Mouse (Mus musculus): ENCODE data around the gene Sox5. TPM values are rescaled to one million over a fixed set of nuclear protein-coding genes. Genes with fewer than 3 reads are reported as not detected.

Gene Sox5
- total RNA-seq, 2 experiments from 2014 or later = 1.4 to 1.5 TPM

GRCm38 (mm10) chr6:143844701-143844970 lies 937.1 kb downstream of the Sox5 start:
- DNase-seq = no peak
- intact Hi-C loops (cut with DNase I) = no loop called here

DNA sequence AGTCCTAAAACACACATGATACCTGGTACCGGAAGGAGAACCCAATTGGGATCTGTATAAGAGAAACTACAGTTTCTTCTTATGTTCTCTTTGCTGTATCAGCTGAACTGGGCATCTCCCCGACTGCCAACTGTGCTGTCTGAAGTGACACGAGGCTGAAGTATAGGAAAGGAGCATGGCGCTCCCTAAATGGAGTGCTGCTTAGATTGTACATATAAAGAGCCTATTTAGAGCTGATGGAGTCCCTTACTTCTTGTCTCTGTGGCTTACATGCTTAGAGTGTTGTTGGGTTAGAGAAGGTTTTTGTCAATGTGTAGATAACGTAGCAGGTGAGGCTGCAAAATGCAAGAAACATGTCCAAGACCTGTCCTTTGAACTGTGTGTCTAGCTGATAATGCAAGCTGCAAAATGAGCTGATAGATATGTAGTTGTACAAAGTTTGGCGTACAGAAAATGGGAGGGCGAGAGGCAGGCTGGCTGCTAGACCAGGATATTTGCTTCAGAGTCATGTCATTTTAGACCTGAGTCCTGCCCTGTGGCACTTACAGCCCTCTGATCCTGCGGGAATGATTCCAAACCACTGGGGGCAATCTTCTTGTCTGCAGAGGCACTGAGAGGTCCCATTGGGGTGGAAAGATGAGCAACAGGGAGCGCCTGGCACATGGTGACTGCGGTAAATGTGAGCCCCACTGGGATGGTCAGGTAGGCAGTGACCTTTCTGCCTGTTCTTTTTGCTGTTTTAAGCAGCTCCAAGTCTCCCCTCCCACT lies 937.7 kb downstream of the Sox5 start:
- DNase-seq = no peak
- intact Hi-C loops (cut with DNase I) = no loop called here

GRCm38 (mm10) chr6:143841954-143842353 lies 939.8 kb downstream of the Sox5 start:
- intact Hi-C loops (cut with DNase I) = no loop called here
- no peak for DNase-seq

DNA sequence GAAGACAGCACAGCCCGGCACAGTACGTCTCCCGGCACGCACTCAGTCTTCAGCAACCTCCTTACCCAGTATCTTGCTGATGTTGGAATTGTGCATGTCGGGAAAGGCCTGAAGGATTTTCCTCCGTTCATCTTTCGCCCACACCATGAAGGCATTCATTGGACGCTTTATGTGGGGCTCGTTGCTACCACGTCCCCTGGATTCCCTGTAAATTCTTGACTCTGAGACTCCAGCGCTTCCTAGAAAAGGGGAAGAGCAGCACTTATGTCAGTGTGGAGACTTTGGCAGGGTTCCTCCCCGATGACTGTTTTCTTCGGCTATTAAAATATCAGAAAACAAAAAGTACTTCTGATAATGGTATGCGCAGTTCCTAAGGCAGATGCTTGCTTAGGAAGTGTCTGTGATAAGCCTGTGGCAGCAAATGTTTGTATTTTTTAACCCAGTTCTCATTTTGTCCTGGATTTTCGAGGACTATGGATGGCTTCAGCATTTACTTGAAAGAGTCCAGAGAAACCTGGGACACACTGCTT lies 940.6 kb downstream of the Sox5 start:
- no peak for DNase-seq
- intact Hi-C loops (cut with DNase I) = no loop called here

- intact Hi-C loops (cut with DNase I) = no loop called here
- DNase-seq = no peak
Measured at GRCm38 (mm10) chr6:143838384-143839076, 943.2 kb downstream of the Sox5 start.

- intact Hi-C loops (cut with DNase I) = no loop called here
Measured at GRCm38 (mm10) chr6:143835331-143835730, 946.4 kb downstream of the Sox5 start.

GRCm38 (mm10) chr6:143833986-143834385 lies 947.8 kb downstream of the Sox5 start:
- intact Hi-C loops (cut with DNase I) = no loop called here
- DNase-seq = no peak

More at GRCm38 (mm10) chr6:143835331-143835730, 946.4 kb downstream of the Sox5 start:
- no peak for DNase-seq

- no peak for DNase-seq
- intact Hi-C loops (cut with DNase I) = no loop called here
Measured at GRCm38 (mm10) chr6:143833182-143833558, 948.6 kb downstream of the Sox5 start.

DNA sequence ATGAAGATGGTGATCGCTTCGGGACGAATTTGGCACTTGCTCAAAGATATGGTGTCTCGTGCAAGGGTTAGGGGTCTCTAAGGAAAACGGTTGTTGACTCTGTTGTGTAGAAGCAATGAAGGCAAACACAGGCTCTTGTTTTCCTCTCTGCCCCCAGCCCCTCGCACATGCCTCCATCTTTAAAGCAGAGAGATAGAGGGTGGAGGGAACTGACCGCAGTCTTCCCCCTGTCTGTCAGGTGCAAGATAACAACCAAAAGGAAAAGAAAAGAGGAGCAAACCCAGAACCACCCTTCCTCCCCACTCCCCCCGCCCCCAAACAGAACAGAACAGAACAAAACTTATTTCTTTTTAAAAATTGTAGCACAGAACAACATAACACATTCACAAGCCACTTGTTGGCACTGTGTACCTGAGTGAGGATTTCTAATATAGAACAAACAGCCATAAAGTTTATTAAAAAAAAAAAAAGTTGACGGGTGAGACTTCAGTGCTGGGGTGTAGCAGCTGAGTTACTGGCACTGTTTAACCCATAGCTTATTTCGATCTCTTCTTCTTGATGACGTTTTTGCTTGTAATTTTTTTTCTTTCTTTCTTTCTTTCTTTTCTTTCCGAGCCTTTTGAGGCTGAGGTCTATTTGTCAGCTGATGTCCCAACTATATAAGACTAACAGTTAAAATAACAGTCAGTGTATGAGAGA lies 949.1 kb downstream of the Sox5 start:
- no peak for DNase-seq
- intact Hi-C loops (cut with DNase I) = no loop called here

DNA sequence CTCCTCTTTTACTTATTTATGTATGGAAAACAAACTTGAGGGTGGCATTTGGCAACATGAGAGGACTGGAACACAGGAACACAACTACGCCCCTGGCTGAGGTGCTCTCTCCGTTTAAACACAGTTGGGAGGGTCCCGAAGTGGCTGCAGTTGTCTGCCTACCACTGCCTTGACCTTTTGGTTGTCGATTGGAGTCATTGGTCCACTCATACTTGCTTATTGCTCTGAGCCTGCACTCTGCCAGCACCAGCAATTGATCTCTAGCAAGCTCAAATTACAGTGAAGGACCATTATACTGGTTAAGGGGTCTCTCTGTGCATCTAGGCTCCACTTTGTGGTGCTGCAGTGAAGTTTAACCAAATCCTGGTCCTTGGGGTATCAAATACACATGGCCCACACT lies 950.5 kb downstream of the Sox5 start:
- no peak for DNase-seq
- intact Hi-C loops (cut with DNase I) = no loop called here

DNA sequence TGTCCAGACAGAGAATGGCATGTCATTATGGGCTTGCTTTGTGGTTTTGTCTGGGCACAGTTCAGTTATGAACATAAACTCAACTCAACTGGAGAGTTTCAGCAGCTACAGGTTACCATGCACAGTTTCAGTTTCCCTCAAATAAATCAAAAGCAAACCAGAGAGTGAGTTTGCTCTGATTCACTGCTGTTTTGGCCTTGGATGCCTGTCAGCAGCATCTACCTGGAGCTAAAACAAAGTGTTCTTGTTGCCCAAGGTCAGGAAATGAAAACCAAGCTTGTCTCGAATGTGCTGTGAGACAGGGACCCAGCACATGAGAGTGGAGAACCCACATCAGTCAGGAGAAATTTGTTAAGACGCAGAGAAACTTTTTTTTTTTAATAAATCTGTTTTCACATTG lies 951.6 kb downstream of the Sox5 start:
- DNase-seq = no peak
- intact Hi-C loops (cut with DNase I) = no loop called here

DNA sequence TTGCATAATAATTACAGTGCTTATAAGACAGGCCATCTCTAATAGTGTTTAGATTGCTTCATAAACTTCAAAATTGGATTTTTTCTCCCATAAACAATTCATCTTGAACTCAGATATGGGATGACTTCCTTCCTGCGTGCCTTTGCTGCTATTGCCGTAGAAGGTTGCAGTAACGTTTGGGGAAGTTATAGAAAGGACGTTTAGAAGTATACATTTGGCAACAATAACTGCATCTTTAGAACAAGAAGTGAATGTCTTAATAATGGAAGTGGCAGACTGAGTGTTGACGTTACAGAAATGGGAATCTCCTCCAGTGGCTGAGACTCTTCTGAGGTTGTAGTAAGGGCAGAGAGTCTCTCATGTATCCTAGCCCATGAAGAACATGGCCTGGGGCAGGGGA lies 955.0 kb downstream of the Sox5 start:
- DNase-seq = no peak
- intact Hi-C loops (cut with DNase I) = no loop called here

- intact Hi-C loops (cut with DNase I) = no loop called here
- DNase-seq = no peak
Measured at GRCm38 (mm10) chr6:143825966-143826365, 955.8 kb downstream of the Sox5 start.

- DNase-seq = no peak
- intact Hi-C loops (cut with DNase I) = no loop called here
Measured at GRCm38 (mm10) chr6:143825086-143825485, 956.7 kb downstream of the Sox5 start.

DNA sequence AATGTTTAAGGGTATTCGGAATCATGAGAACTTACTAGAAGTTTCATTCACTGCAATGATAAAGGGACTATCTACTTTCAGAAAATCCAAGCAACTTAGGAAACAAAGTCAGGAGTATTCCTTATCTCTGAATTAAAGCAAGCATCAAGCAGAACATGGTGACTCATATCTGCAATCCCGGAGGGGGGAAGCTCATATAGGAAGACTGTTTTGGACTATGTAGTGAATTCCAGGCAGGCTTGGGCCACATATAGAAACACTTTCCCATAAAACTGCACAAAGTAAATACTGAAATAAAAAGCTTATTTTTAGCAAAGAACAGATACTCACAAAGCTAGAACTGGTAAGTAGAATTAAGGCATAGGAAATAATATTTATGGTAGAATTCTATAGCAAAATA lies 993.3 kb downstream of the Sox5 start:
- no peak for DNase-seq
- intact Hi-C loops (cut with DNase I) = no loop called here

DNA sequence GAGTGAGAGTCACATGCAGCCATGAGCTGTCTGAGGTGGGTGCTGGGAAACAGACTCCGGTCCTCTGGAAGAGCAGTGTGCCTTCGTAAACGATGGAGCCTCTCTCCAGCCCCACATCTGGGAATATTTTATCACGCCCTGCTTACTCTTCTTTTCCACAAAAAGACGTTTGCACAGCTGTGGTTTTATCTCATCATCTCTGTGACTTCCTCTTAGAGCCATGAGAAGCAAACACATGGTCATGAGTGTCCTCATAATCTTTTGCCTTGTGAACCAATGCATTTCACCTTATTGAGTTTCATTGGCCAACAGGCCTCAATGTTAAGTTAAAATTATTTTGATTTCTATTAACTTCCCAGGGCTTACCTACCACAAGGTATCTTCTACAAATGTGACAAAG lies 994.4 kb downstream of the Sox5 start:
- intact Hi-C loops (cut with DNase I) = no loop called here
- DNase-seq = no peak

DNA sequence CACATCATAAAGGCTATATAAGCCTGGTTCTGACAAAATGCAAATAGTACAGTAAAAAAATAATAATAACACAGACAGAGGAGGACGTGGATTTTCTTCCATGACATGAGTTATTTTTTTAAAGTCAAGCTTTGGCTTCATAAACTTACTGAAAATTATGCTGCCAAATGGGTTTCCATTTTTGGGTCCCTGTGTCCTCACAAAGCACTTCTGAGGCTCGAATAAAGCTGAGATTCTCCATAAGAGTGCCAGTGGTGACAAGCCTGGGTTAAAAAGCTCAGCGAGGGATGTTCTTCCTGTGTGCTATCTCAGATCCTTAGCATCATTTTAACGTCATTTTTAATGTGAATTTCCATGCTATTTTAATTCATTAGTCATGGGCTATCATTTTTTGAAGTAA lies 996.1 kb downstream of the Sox5 start:
- DNase-seq = no peak
- intact Hi-C loops (cut with DNase I) = no loop called here

All from gastrocnemius, postnatal 36 days (tissue).